8 mouse cellular contexts compared by ENCODE assay signal in the genomic region with DNA sequence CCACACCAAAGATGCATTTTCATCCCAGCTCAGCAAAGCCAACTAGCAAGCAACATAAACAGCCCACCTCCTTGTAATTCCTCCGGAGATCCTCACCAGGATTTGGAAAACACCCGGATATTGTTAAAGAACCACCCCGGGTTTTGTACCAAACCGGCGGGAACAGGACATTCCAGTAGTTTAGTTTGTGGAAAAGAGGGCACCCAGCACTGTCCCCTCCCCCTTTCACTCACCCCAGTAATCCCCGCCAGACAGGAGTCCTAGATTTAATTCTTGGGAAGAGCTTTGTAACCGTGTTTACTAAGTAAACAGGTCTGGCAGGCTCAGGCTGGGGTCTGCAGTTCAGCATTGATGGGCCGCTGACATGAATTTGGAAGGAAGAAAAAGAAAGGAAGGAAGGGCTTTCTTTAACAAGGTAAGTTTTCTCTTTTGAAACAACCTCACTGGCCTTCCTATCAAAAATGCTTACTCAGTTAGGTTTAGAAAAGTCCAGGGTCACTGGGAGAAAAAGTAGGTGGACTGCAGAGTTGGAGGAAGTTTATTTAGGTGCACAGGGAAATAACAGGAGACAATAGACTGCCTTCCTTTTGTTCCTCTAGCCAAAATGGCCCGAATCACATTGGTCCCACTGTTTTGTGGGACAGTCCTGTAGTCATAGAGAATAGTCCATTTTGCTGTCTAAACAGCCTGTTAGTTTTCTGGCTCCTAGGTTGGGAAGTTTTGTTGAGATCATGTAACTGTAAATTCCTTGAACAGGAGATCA. TPM values are rescaled to one million over a fixed set of nuclear protein-coding genes. Genes with fewer than 3 reads are reported as not detected.
A peak's percentile ranks its signal among the peaks of the same experiment; 100 is the strongest.
DNase-seq lines count a peak whose midpoint lies in the region; ATAC-seq lines count a peak whose summit lies in the region.

A gene (minus strand): TSS at position 94 of the 763 bp plus-strand sequence.

- peaks cover 5% of the 10 kb centered on the region for H3K27me3 ChIP-seq in embryonic facial prominence, embryonic 10.5 days (replicated peaks; ENCODE audit: low read depth, poor library complexity, severe bottlenecking)
- no peaks in the 10 kb centered on the region for H3K27me3 ChIP-seq in midbrain, embryonic 11.5 days (ENCODE audit: control insufficient read depth, insufficient read depth, low read length)

- 21% methylated on average over 9 of the region's 9 CpGs for WGBS in embryonic facial prominence, embryonic 10.5 days
- 16% methylated on average over 9 of the region's 9 CpGs for WGBS in midbrain, embryonic 11.5 days

- no peaks in the 10 kb centered on the region for H3K4me1 ChIP-seq in embryonic facial prominence, embryonic 10.5 days
- H3K4me1 ChIP-seq in midbrain, embryonic 11.5 days (ENCODE audit: control insufficient read depth, insufficient read depth, low read length) = no peaks in the 10 kb centered on the region

- peak; percentile 88 for ATAC-seq in midbrain, embryonic 11.5 days (ENCODE audit: low FRiP score)
- ATAC-seq in erythroblast, adult 5-6 weeks (replicated peaks; ENCODE audit: low FRiP score, poor library complexity, severe bottlenecking) = no peak

- DNase-seq in adipocyte (ENCODE audit: low spot score) = peak; percentile 62
- DNase-seq in embryonic facial prominence, embryonic 10.5 days (ENCODE audit: low spot score) = peak; percentile 60
- peak; percentile 1 for DNase-seq in heart, postnatal 25 days (ENCODE audit: low spot score)
- DNase-seq in kidney, postnatal 36 days = peak; percentile 39 to 52
- peak; percentile 88 for DNase-seq in midbrain, embryonic 11.5 days (ENCODE audit: low spot score, missing footprints)
- DNase-seq in frontal cortex, adult 2 months (ENCODE audit: extremely low spot score in 1 of 2, low spot score in 1 of 2) = no peak
- no peak for DNase-seq in thymus, postnatal 10 days (ENCODE audit: low spot score in 2 of 2)

- H3K4me3 ChIP-seq in embryonic facial prominence, embryonic 10.5 days = peak within 1 kb of the TSS; percentile 53
- H3K4me3 ChIP-seq in midbrain, embryonic 11.5 days (ENCODE audit: low read depth, low read length) = peak within 1 kb of the TSS; percentile 22

- peak within 1 kb of the TSS; percentile 27; the same call in 1 of the 2 replicates for H3K9ac ChIP-seq in midbrain, embryonic 11.5 days (ENCODE audit: low read length)

- intact Hi-C loops in heart, postnatal 25 days (cut with DNase I) = no loop called here

- H3K4me2 ChIP-seq in midbrain, embryonic 11.5 days = peak within 1 kb of the TSS; percentile 28

- peak within 1 kb of the TSS; percentile 72 for H3K27ac ChIP-seq in embryonic facial prominence, embryonic 10.5 days (replicated peaks)
- H3K27ac ChIP-seq in midbrain, embryonic 11.5 days (ENCODE audit: low read depth, low read length) = no peak within 1 kb of the TSS

- no peaks in the 10 kb centered on the region for H3K36me3 ChIP-seq in embryonic facial prominence, embryonic 10.5 days (replicated peaks)
- H3K36me3 ChIP-seq in midbrain, embryonic 11.5 days (ENCODE audit: control insufficient read depth, insufficient read depth, low read length) = no peaks in the 10 kb centered on the region

- H3K9me3 ChIP-seq in embryonic facial prominence, embryonic 10.5 days = no peaks in the 10 kb centered on the region
- H3K9me3 ChIP-seq in midbrain, embryonic 11.5 days (ENCODE audit: control insufficient read depth, low read length) = no peaks in the 10 kb centered on the region

RNA-seq across cellular contexts. Expression of the gene that starts here (rescaled TPM):
- 0.10 and 0.15 TPM in 2 replicates for polyA plus RNA-seq in embryonic facial prominence, embryonic 10.5 days (2016; fragmentation: Nextera tagmentation; extraction: Ambion mirVana)
- not detected for total RNA-seq in heart, postnatal 25 days (2021)
- polyA plus RNA-seq in midbrain, embryonic 11.5 days (2014; fragmentation: Nextera tagmentation; extraction: Ambion mirVana) = 0.23 and 0.26 TPM in 2 replicates
- polyA plus RNA-seq in frontal cortex, adult 2 months (2012; rRNA removed) = 0.06 and 0.13 TPM in 2 replicates
- not detected in 2 replicates for total RNA-seq in erythroblast, adult 5-6 weeks (2015; ENCODE audit: low replicate concordance)
- total RNA-seq in erythroblast, adult 5-6 weeks (2017; ENCODE audit: low replicate concordance) = 0.68 TPM in 1 of 2 replicates, not detected in the other

Comparison
In these comparisons a context has a peak if more than half of its experiments do, and no peak if none do; other contexts are left out.
1. Peak in DNase-seq, H3K4me3 ChIP-seq and H3K27ac ChIP-seq in embryonic facial prominence, embryonic 10.5 days; RNA of the gene not detected or under 1 TPM.
2. Peak in DNase-seq in heart, postnatal 25 days; RNA of the gene not detected or under 1 TPM.
3. Peak in DNase-seq, ATAC-seq, H3K4me3 ChIP-seq, H3K9ac ChIP-seq and H3K4me2 ChIP-seq in midbrain, embryonic 11.5 days; RNA of the gene not detected or under 1 TPM.
4. DNase-seq: peak in adipocyte (single experiment) and kidney, postnatal 36 days (2 of 2); none in frontal cortex, adult 2 months (0 of 2) and thymus, postnatal 10 days (0 of 2).